Mouse (Mus musculus) cerebellum, postnatal 36 days (tissue): Measurements from ENCODE around the gene Abcc5.
"Not testable (repeated sequence)": the region's sequence is repeated elsewhere in the genome, so short reads cannot be mapped to it uniquely, and the experiment has no call there.

ENCODE experiments used
- DNase-seq, 2 experiments: peaks; one replicate each; pipeline ENCODE4 v3.0.0; 2021 to 2022; ENCODE audit warnings: mixed read lengths in 2 of 2

Abcc5 gene

GRCm38 (mm10) chr16:20425855-20426598, at the start of gene Abcc5:
Gene Abcc5, minus strand, starts transcription at chr16:20426394.
- peak; percentile 90 to 94 for DNase-seq

GRCm38 (mm10) chr16:20475335-20475734, 49.1 kb upstream of the Abcc5 start:
- DNase-seq, result no peak

- no peak for DNase-seq
Observed at GRCm38 (mm10) chr16:20474786-20475185, 48.6 kb upstream of the Abcc5 start.

- DNase-seq, result no peak
Observed at GRCm38 (mm10) chr16:20474211-20474610, 48.0 kb upstream of the Abcc5 start.

- DNase-seq, result no peak
Observed at GRCm38 (mm10) chr16:20473748-20474147, 47.6 kb upstream of the Abcc5 start.

- DNase-seq, result no peak
Observed at GRCm38 (mm10) chr16:20471686-20472085, 45.5 kb upstream of the Abcc5 start.

- DNase-seq, result no peak
Observed at GRCm38 (mm10) chr16:20470981-20471380, 44.8 kb upstream of the Abcc5 start.

GRCm38 (mm10) chr16:20464725-20465124, 38.5 kb upstream of the Abcc5 start:
- no peak for DNase-seq

GRCm38 (mm10) chr16:20458736-20459135, 32.5 kb upstream of the Abcc5 start:
- DNase-seq, result not testable (repeated sequence)

- DNase-seq, result no peak
Observed at GRCm38 (mm10) chr16:20456106-20456505, 29.9 kb upstream of the Abcc5 start.

GRCm38 (mm10) chr16:20454155-20454654, 28.0 kb upstream of the Abcc5 start:
- DNase-seq, result no peak

GRCm38 (mm10) chr16:20451774-20452173, 25.6 kb upstream of the Abcc5 start:
- DNase-seq, result no peak

GRCm38 (mm10) chr16:20445871-20446270, 19.7 kb upstream of the Abcc5 start:
- no peak for DNase-seq

- DNase-seq, result no peak
Observed at GRCm38 (mm10) chr16:20444831-20445388, 18.7 kb upstream of the Abcc5 start.

- DNase-seq, result no peak
Observed at GRCm38 (mm10) chr16:20442871-20443270, 16.7 kb upstream of the Abcc5 start.

GRCm38 (mm10) chr16:20438673-20439415, 12.7 kb upstream of the Abcc5 start:
- no peak for DNase-seq

GRCm38 (mm10) chr16:20438046-20438445, 11.9 kb upstream of the Abcc5 start:
- DNase-seq, result not testable (repeated sequence)

GRCm38 (mm10) chr16:20436281-20436680, 10.1 kb upstream of the Abcc5 start:
- DNase-seq, result no peak

- no peak for DNase-seq
Observed at GRCm38 (mm10) chr16:20429328-20429727, 3.1 kb upstream of the Abcc5 start.

GRCm38 (mm10) chr16:20427566-20427965, 1.4 kb upstream of the Abcc5 start:
- DNase-seq, result no peak

- DNase-seq, result no peak
Observed at GRCm38 (mm10) chr16:20424719-20425650, 1.2 kb downstream of the Abcc5 start.

GRCm38 (mm10) chr16:20424226-20424663, 1.9 kb downstream of the Abcc5 start:
- no peak for DNase-seq
